Mouse (Mus musculus): ENCODE measurements around the gene Dnhd1.

DNA sequence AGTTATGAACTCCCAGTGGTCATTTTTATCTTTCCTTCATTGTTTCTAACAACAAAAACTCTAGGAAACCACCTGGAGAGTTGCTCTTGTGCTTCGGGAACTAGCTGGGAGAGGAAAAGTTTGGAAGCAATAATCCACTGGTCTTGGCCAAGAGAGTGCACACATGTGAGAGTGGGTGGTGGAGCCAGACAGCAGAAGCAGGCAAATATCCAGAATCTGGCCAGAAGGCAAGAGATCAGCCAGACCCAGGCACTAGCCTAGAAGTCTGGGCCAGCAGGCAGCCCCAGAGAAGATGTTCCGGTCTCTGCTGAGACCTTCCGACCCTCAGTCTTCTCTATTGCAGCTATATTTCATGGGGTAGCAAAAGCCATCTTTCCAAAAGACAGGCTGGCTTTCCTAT is 119.3 kb downstream of the Dnhd1 start:
- TF ChIP-seq CTCF (IDR thresholded peaks at IDR 0.05; ENCODE audit: borderline replicate concordance, insufficient read depth, low read depth, low read length): no peak
- TF ChIP-seq POLR2A (IDR thresholded peaks at IDR 0.05; ENCODE audit: borderline replicate concordance, insufficient read depth, low read length): no peak
